Mouse (Mus musculus): ENCODE measurements around the gene Slc4a8. TPM values are rescaled to one million over a fixed set of nuclear protein-coding genes. Genes with fewer than 3 reads are reported as not detected.

Slc4a8 gene
- polyA plus RNA-seq, 1 experiment, result 11.0 TPM

- peaks cover 12% of the 10 kb centered on the region; the same call in 1 of the 2 replicates for H3K4me1 ChIP-seq (ENCODE audit: control insufficient read depth, insufficient read depth, insufficient read length)
- H3K27me3 ChIP-seq (ENCODE audit: control insufficient read depth, insufficient read depth, low read length), result no peaks in the 10 kb centered on the region
- peak overlapping the region; percentile 59 for H3K27ac ChIP-seq (ENCODE audit: insufficient read depth, low read length)
- H3K4me3 ChIP-seq (ENCODE audit: extremely low read depth, insufficient read depth, insufficient read length), result peak overlapping the region; percentile 10
- no peak for DNase-seq (ENCODE audit: low read depth in 1 of 2, low spot score in 2 of 2)
- 28% methylated on average over 10 of the region's 10 CpGs for WGBS
- no peak for TF ChIP-seq POLR2A (IDR thresholded peaks at IDR 0.05; ENCODE audit: low read depth, low read length)
- no peak for TF ChIP-seq CTCF (IDR thresholded peaks at IDR 0.05; ENCODE audit: extremely low read depth, insufficient read depth, insufficient read length, insufficient replicate concordance)
- peaks cover 10% of the 10 kb centered on the region for H3K36me3 ChIP-seq (ENCODE audit: control insufficient read depth, insufficient read depth, low read length)
Measured at GRCm38 (mm10) chr15:100720066-100720465, 41.5 kb upstream of the Slc4a8 start.

DNA sequence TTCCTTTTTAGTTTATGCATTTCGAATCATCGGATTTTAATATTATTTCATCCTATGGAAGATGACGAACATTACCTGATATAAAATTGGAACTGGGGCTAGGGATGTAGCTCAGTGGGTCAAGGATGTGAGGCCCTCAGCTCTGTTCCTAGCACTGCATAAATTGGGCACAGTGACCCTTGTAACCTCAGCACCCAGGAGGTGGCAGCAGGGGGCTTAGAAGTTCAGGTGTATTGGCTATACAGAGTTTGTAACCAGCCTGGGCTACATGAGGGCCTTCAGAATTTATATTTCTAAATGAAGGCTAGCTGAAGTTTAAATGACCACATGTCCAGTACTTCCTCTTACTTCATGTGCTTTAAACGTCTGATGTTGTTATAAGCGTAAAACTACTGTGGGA is 40.1 kb upstream of the Slc4a8 start:
- Histone ChIP-seq H3K4me3 (ENCODE audit: extremely low read depth, insufficient read depth, insufficient read length) (no peak overlapping the region), H3K36me3 (ENCODE audit: control insufficient read depth, insufficient read depth, low read length) (no peaks in the 10 kb centered on the region; the same call in 1 of the 2 replicates), H3K27ac (ENCODE audit: insufficient read depth, low read length) (no peak overlapping the region), H3K4me1 (ENCODE audit: control insufficient read depth, insufficient read depth, insufficient read length) (peaks cover 12% of the 10 kb centered on the region; the same call in 1 of the 2 replicates), H3K27me3 (ENCODE audit: control insufficient read depth, insufficient read depth, low read length) (no peaks in the 10 kb centered on the region)
- 81% methylated on average over 5 of the region's 5 CpGs for WGBS
- no peak for TF ChIP-seq CTCF (IDR thresholded peaks at IDR 0.05; ENCODE audit: extremely low read depth, insufficient read depth, insufficient read length, insufficient replicate concordance)
- TF ChIP-seq POLR2A (IDR thresholded peaks at IDR 0.05; ENCODE audit: low read depth, low read length), result no peak
- DNase-seq (ENCODE audit: low read depth in 1 of 2, low spot score in 2 of 2), result no peak

GRCm38 (mm10) chr15:100722026-100722425 is 39.5 kb upstream of the Slc4a8 start:
- Histone ChIP-seq H3K4me1 (ENCODE audit: control insufficient read depth, insufficient read depth, insufficient read length) (peaks cover 12% of the 10 kb centered on the region; the same call in 1 of the 2 replicates), H3K27ac (ENCODE audit: insufficient read depth, low read length) (no peak overlapping the region), H3K4me3 (ENCODE audit: extremely low read depth, insufficient read depth, insufficient read length) (no peak overlapping the region), H3K27me3 (ENCODE audit: control insufficient read depth, insufficient read depth, low read length) (no peaks in the 10 kb centered on the region), H3K36me3 (ENCODE audit: control insufficient read depth, insufficient read depth, low read length) (no peaks in the 10 kb centered on the region)
- no peak for TF ChIP-seq CTCF (IDR thresholded peaks at IDR 0.05; ENCODE audit: extremely low read depth, insufficient read depth, insufficient read length, insufficient replicate concordance)
- no peak for TF ChIP-seq POLR2A (IDR thresholded peaks at IDR 0.05; ENCODE audit: low read depth, low read length)
- DNase-seq (ENCODE audit: low read depth in 1 of 2, low spot score in 2 of 2), result no peak
- WGBS, result 54% methylated on average over 4 of the region's 4 CpGs

DNA sequence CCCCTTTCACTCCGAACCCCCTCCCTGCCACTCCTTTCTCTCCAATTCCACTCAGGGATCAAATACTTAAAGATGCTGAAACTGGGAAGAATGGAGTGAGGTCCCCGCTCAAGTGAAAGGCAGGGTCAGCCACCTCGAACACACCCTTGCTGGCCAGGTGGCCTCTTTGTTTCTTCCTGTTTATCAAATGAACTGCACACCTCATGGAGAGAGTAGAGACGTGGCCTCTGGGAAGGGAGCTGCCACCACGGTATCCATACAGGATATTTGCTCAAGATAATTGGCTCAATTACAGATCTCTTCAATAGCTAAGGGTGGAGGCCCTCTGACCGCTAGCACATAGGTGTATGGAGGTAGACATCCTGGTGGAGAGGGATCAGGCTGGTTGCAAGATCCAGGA is 39.0 kb upstream of the Slc4a8 start:
- H3K36me3 ChIP-seq (ENCODE audit: control insufficient read depth, insufficient read depth, low read length), result no peaks in the 10 kb centered on the region
- no peak overlapping the region for H3K27ac ChIP-seq (ENCODE audit: insufficient read depth, low read length)
- 81% methylated on average over 6 of the region's 6 CpGs for WGBS
- no peaks in the 10 kb centered on the region for H3K27me3 ChIP-seq (ENCODE audit: control insufficient read depth, insufficient read depth, low read length)
- DNase-seq (ENCODE audit: low read depth in 1 of 2, low spot score in 2 of 2), result no peak
- TF ChIP-seq CTCF (IDR thresholded peaks at IDR 0.05; ENCODE audit: extremely low read depth, insufficient read depth, insufficient read length, insufficient replicate concordance) (no peak), POLR2A (IDR thresholded peaks at IDR 0.05; ENCODE audit: low read depth, low read length) (no peak)
- no peak overlapping the region for H3K4me3 ChIP-seq (ENCODE audit: extremely low read depth, insufficient read depth, insufficient read length)
- peaks cover 12% of the 10 kb centered on the region; the same call in 1 of the 2 replicates for H3K4me1 ChIP-seq (ENCODE audit: control insufficient read depth, insufficient read depth, insufficient read length)

- Histone ChIP-seq H3K27ac (ENCODE audit: insufficient read depth, low read length) (peak overlapping the region; percentile 25; the same call in 1 of the 2 replicates), H3K4me1 (ENCODE audit: control insufficient read depth, insufficient read depth, insufficient read length) (peaks cover 16% of the 10 kb centered on the region; the same call in 1 of the 2 replicates), H3K4me3 (ENCODE audit: extremely low read depth, insufficient read depth, insufficient read length) (no peak overlapping the region), H3K36me3 (ENCODE audit: control insufficient read depth, insufficient read depth, low read length) (no peaks in the 10 kb centered on the region), H3K27me3 (ENCODE audit: control insufficient read depth, insufficient read depth, low read length) (no peaks in the 10 kb centered on the region)
- 33% methylated on average over 14 of the region's 14 CpGs for WGBS
- TF ChIP-seq CTCF (IDR thresholded peaks at IDR 0.05; ENCODE audit: extremely low read depth, insufficient read depth, insufficient read length, insufficient replicate concordance) (no peak), POLR2A (IDR thresholded peaks at IDR 0.05; ENCODE audit: low read depth, low read length) (no peak)
- no peak for DNase-seq (ENCODE audit: low read depth in 1 of 2, low spot score in 2 of 2)
Measured at GRCm38 (mm10) chr15:100723505-100723904, 38.0 kb upstream of the Slc4a8 start.

- TF ChIP-seq CTCF (IDR thresholded peaks at IDR 0.05; ENCODE audit: extremely low read depth, insufficient read depth, insufficient read length, insufficient replicate concordance), result no peak
- TF ChIP-seq POLR2A (IDR thresholded peaks at IDR 0.05; ENCODE audit: low read depth, low read length), result no peak
- WGBS, result 89% methylated on average over 11 of the region's 11 CpGs
- Histone ChIP-seq H3K27ac (ENCODE audit: insufficient read depth, low read length) (no peak overlapping the region), H3K4me1 (ENCODE audit: control insufficient read depth, insufficient read depth, insufficient read length) (peaks cover 23% of the 10 kb centered on the region), H3K36me3 (ENCODE audit: control insufficient read depth, insufficient read depth, low read length) (no peaks in the 10 kb centered on the region), H3K4me3 (ENCODE audit: extremely low read depth, insufficient read depth, insufficient read length) (no peak overlapping the region), H3K27me3 (ENCODE audit: control insufficient read depth, insufficient read depth, low read length) (no peaks in the 10 kb centered on the region)
- no peak for DNase-seq (ENCODE audit: low read depth in 1 of 2, low spot score in 2 of 2)
Measured at GRCm38 (mm10) chr15:100726721-100727120, 34.8 kb upstream of the Slc4a8 start.

- no peaks in the 10 kb centered on the region for H3K36me3 ChIP-seq (ENCODE audit: control insufficient read depth, insufficient read depth, low read length)
- H3K27me3 ChIP-seq (ENCODE audit: control insufficient read depth, insufficient read depth, low read length), result no peaks in the 10 kb centered on the region
- H3K4me1 ChIP-seq (ENCODE audit: control insufficient read depth, insufficient read depth, insufficient read length), result peaks cover 20% of the 10 kb centered on the region
- 63% methylated on average over 11 of the region's 11 CpGs for WGBS
- peak overlapping the region; percentile 62; the same call in 1 of the 2 replicates for H3K27ac ChIP-seq (ENCODE audit: insufficient read depth, low read length)
- DNase-seq (ENCODE audit: low read depth in 1 of 2, low spot score in 2 of 2), result no peak
- no peak for TF ChIP-seq CTCF (IDR thresholded peaks at IDR 0.05; ENCODE audit: extremely low read depth, insufficient read depth, insufficient read length, insufficient replicate concordance)
- no peak for TF ChIP-seq POLR2A (IDR thresholded peaks at IDR 0.05; ENCODE audit: low read depth, low read length)
- peak overlapping the region; percentile 75; the same call in 1 of the 2 replicates for H3K4me3 ChIP-seq (ENCODE audit: extremely low read depth, insufficient read depth, insufficient read length)
Measured at GRCm38 (mm10) chr15:100727834-100728233, 33.7 kb upstream of the Slc4a8 start.
